Mouse (Mus musculus) hematopoietic stem cell, adult 5-6 weeks (primary cell): Measurements from ENCODE around the gene Gsto2. TPM values are rescaled to one million over a fixed set of nuclear protein-coding genes. Genes with fewer than 3 reads are reported as not detected.

Experiments
- ATAC-seq, 2 experiments: fragments of 125-278 bp in 1 of 2; replicated peaks in 1 of 2; 2 replicates each; pipeline ENCODE4 v1.8.0; 2016 to 2017; ENCODE audit warnings: inconsistent platforms in 2 of 2, mild to moderate bottlenecking in 2 of 2, moderate number of reproducible peaks in 2 of 2, low read depth in 1 of 2, moderate TSS enrichment in 1 of 2; ENCODE audit not compliant: low FRiP score in 2 of 2, poor library complexity in 2 of 2, severe bottlenecking in 2 of 2, insufficient read depth in 1 of 2, low TSS enrichment in 1 of 2
- total RNA-seq: library from RNA; stranded (forward); fragments of 172-1452, 232-1000 nt; gene quantifications from 2 replicates; pipeline ENCODE4 v1.2.3, GENCODE M21; 2017

Gene Gsto2
- total RNA-seq, 1 experiment from 2014 or later = not detected

DNA sequence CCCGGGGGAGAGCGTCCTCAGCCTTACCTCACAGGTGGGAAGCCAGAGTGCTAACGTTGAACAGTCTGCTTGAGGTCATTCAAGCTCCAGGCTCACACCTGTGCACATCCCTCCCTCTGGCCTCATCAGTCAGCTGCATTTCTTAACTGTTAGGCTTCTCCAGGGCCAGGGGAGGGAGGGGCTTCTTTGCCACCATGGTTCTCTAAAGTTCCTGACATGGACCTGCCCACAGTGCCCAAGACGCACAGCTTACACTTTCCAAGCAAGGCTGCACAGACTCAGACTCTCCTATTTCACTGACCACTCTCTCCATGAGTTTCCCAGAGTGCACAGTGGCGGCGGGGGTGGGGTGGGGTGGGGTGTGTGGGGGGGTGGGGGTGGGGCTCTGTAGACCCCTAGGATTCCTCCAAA lies 43.6 kb downstream of the Gsto2 start:
- no peak for ATAC-seq

- no peak for ATAC-seq
These were observed 44.2 kb downstream of the Gsto2 start for GRCm38 (mm10) chr19:47909387-47910116.

GRCm38 (mm10) chr19:47910117-47910618 lies 44.8 kb downstream of the Gsto2 start:
- peak; percentile 72 to 81 for ATAC-seq

GRCm38 (mm10) chr19:47910751-47911150 lies 45.4 kb downstream of the Gsto2 start:
- no peak for ATAC-seq

DNA sequence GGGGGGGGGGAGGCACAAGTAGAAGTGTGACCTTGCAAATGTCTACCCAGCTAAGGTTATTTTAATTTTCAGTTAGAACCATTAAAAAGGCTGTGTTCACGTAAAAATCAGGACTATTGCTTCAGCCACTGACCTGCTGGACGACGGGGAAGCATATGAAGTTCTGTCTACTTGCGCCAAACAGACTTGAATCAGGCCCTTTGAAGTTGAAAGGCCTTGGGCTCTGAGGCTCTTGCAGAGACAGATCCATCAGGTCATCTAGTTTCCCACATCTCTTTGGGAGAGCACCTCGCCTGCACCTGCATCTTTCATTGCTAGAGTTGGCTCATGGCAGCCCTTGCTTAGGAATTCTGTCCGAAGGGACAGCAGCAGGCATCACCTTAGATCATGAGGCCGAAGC lies 48.0 kb downstream of the Gsto2 start:
- ATAC-seq = no peak

- ATAC-seq = no peak
These were observed 48.9 kb downstream of the Gsto2 start for GRCm38 (mm10) chr19:47914191-47914590.

DNA sequence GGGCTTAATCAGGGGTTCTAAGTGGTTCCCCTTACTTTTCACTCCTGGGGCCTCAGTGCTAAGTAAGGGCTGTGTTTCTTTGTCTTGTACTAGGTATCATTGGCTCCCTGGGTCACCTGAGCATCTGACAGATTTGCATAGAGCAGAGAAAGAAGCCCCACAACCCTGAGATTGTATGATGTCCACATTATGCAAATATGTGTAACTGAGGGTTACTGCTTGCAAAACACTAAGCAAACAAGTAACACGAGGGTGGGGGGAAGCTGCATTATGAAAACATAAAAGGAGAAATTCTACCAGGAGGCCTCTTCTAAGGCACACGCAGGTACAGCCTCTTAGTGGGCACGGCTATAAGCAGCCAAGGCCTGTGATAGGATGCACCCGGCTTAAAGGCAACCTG lies 49.9 kb downstream of the Gsto2 start:
- no peak for ATAC-seq

GRCm38 (mm10) chr19:47917396-47917795 lies 52.1 kb downstream of the Gsto2 start:
- no peak for ATAC-seq

DNA sequence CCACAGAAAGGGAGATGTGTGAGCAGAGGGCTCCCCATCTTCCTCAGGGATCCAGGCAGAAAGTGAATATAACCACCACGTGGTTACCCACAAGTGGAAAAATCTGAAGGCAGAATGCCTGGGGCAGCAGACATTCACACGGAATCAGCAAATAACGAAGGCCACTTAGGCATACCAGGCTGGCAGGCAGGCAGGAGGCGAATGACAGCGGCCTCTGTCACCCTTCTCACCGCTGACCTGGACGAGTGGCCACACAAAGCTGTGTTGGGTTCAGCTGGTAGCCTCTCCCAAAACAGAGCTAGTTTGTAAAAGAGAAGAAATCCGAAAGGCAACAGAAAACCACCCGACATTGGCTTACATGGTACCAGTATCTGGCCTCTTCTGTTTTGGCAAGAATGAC lies 52.7 kb downstream of the Gsto2 start:
- no peak for ATAC-seq

DNA sequence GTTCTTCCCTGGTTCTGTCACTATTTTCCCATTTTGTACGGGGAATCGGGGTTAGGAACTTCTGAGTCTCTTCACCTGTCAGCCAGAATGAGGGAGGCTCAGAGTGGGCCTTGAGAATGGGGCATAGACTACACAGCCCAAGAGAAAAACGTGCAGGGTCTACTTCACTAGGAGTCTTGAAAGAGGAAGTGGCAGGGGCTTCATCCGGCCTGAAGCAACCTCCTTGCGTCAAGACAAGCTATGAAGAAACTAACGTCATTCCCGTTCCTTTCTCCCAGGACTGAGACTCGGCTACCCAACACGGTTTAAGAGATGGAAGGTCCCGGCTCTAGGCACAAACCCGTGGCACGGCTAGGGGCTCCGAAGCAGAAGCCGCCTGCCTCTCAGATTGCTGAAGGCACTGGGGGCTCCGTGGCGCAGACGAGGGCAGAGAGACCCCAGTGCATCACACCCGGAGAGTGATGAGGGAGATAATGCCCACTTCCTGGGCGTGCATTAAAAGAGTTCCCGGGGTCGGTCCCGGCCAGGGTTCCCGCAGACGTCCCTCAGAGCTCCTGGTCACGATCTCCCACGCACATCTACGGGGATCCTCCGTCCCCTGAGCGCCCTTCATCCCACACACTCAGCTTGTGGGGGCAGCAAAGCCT lies 53.2 kb downstream of the Gsto2 start:
- ATAC-seq = peak; percentile 53 to 60

DNA sequence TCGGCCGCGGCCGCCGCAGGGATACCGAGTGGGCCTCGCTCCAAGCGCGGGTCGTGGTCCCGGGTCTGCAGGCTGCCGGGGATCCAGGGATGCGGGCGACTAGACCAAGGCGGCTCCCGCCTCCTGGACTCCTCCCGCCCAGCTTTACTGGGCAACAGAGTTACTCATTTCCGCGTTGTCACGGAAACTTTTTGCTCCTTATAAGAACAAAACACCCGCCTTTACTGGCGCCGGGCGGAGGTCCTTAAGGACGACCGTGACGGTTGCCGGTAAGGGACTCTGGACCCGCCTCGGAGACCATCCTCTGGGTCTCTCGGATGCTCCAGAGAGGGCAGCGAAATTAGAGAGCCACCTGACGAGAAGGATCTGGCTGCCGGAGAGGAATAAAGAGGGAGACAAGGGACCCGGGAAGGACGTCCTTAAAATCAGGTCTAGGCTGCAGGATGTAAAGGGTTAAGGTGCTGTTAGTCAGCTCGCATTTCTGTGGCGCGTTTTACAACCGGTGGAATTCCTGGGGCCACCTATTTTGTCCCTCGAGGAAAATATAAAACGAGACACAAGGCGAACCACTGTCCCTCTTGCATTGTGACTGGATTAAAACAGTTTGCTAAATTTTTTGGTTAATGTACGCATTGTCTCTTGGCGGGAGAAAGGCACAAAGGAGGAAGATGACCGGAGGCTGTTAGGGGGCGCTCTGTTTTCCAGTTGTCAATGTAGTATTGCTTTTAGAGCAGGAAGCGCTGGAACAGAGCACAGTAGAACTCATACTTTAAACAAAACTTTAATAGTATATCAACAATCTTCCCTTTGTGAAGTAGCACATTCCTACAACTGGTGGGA lies 54.0 kb downstream of the Gsto2 start, which contains the start of the genes Cfap43 and Itprip:
Gene Cfap43 (minus strand): TSS at position 162 of the 840 bp plus-strand sequence.
Gene Itprip (minus strand): TSS at position 174 of the 840 bp plus-strand sequence.
- peak; percentile 69 to 71 for ATAC-seq

DNA sequence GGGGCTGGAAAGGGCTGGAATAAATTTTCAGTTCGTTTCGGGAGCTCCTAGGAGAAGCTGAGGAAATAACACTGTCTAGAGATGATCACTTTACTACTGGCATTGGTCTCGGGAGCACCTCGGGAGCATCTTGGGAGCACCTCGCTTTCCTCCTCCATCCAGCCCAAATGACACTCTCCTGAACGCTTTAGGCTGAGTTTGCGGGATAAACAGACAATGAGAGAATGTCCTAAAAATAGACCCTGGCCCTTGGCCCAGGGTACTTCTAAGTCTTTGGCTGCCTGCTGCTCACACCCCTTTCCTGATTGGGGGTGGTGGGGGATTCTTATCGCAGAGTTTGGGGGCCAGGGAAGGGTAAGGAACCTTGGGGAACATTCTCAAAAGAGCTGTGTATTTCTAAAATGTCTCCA lies 54.6 kb downstream of the Gsto2 start:
- no peak for ATAC-seq

DNA sequence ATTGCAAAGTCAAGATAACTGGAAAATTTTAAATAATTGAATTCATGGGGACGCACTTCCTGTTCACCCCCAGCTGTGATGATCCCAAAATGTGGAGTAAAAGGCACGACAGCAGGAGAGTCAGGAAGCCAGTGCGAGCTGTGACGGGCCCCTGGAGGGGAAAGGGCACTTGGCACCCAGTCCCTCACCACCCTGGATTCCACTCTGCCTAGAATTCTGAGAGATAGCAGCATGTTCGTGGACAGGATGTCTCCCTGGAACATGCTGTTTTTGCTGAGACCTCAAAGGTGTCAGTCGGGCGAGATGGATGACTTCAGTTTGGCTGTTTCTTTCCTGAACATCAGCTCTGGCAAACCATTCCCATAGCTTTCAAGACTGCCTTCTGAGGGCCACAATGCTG lies 60.5 kb downstream of the Gsto2 start:
- no peak for ATAC-seq

DNA sequence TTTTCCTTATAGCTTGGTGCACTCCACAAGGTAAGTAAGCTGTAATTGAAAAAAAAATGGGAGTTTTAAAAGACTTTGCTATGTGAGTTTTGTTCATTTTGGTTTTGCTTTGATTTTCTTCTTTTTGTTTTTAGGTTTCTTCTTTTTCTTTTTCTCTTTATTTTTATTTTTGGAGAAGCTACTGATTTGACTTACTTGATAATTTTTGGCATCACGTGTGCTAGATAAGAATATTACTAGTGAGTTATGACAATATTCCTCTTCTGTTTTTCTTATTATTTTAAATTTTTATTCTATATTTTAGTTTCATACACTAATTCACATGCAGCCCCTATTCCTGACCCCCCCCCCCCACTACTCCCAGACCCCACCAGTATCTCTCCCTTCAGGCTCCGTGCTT lies 61.7 kb downstream of the Gsto2 start:
- ATAC-seq = no peak

GRCm38 (mm10) chr19:47929043-47929442 lies 63.7 kb downstream of the Gsto2 start:
- ATAC-seq = no peak

DNA sequence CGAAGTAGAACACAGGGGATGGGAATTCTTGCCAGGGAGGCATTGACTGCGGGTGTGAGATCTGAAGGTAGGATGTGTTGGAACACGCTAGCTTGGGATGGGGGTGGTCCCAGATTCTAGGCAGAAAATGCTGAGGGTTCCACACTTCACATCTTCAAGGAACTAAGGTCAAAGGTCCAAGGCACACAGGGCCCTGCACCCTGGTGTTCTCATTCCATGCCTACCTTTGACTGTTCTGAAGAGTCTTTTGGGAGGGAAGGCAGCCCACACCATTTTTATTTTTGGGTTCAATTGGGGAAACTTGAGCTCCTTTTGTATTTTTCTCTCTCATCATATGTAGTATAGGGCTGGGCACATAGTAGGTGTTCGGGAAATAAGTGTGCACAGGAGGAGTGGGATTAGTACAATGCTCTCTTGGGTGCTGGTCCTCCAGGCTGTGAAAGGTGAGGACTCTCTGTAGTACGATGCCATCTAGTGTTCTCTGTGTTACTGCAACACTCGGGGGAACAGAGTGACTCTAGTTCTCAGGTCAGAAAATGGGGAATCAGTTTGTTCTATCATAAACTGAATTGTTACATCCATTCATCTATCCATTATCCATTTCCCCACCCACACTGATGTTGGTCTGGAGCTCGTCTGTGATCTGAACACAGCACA lies 66.8 kb downstream of the Gsto2 start:
- ATAC-seq = peak; percentile 88 to 90

GRCm38 (mm10) chr19:47934146-47934545 lies 68.8 kb downstream of the Gsto2 start:
- ATAC-seq = no peak
